Mouse (Mus musculus) megakaryocyte, embryonic 14.5 days (primary cell): Measurements from ENCODE around the gene Cenpk.

Source experiments
- FLI1 ChIP-seq: IDR thresholded peaks from 2 replicates; pipeline ENCODE4 v1.6.1; 2012; ENCODE audit warnings: low read length, inconsistent platforms, mixed read lengths
- GATA1 ChIP-seq: IDR thresholded peaks from 3 replicates; pipeline ENCODE4 v1.6.1; 2012; ENCODE audit warnings: mixed read lengths, low read length, inconsistent platforms, borderline replicate concordance

- TF ChIP-seq GATA1 (no peak), FLI1 (no peak)
These were observed 770 bp downstream of the Cenpk start for GRCm38 (mm10) chr13:104229181-104229580.
